Mouse (Mus musculus) neural tube, embryonic 15.5 days (tissue): ENCODE measurements at regions not wholly inside any gene's neighbourhood (a gene's known extent, or its start where the extent isn't known, plus 50 kb on each side); places are given as distances from the start of the nearest gene placed in this dataset.

ENCODE experiments used
- ATAC-seq: fragments of 200-750 bp; cut with Nextera tagmentation; 2 replicates; pipeline ENCODE4 v1.8.0; 2017; ENCODE audit warnings: mild to moderate bottlenecking, moderate TSS enrichment, moderate library complexity; ENCODE audit not compliant: low FRiP score
- H3K27ac ChIP-seq: fragments of 300-500 bp; sonication (generic); replicated peaks from 2 replicates; pipeline ENCODE4 v1.5.1; 2015; ENCODE audit warnings: mild to moderate bottlenecking, inconsistent platforms
- H3K27me3 ChIP-seq: fragments of 300-500 bp; sonication (generic); replicated peaks from 2 replicates; pipeline ENCODE4 v1.6.1; 2015; ENCODE audit warnings: inconsistent platforms
- H3K36me3 ChIP-seq: fragments of 300-500 bp; sonication (generic); 2 replicates; pipeline ENCODE4 v1.6.1; 2015; ENCODE audit warnings: inconsistent platforms
- H3K4me1 ChIP-seq: fragments of 300-500 bp; sonication (generic); 2 replicates; pipeline ENCODE4 v1.6.1; 2015; ENCODE audit warnings: inconsistent platforms
- H3K4me2 ChIP-seq: fragments of 300-500 bp; sonication (generic); 2 replicates; pipeline ENCODE4 v1.6.1; 2015; ENCODE audit warnings: inconsistent platforms, mild to moderate bottlenecking, moderate library complexity
- H3K4me3 ChIP-seq: fragments of 300-500 bp; sonication (generic); replicated peaks from 2 replicates; pipeline ENCODE4 v1.5.1; 2015; ENCODE audit warnings: mild to moderate bottlenecking, inconsistent platforms
- H3K9ac ChIP-seq: fragments of 300-500 bp; sonication (generic); replicated peaks from 2 replicates; pipeline ENCODE4 v1.6.1; 2015; ENCODE audit warnings: mild to moderate bottlenecking, inconsistent platforms
- H3K9me3 ChIP-seq: fragments of 300-500 bp; sonication (generic); replicated peaks from 2 replicates; pipeline ENCODE4 v1.6.1; 2016; ENCODE audit warnings: inconsistent platforms
- WGBS: fragments of 180-500 bp; shearing (Covaris S2); methylation state at CpG from one replicate; pipeline ENCODE4 v1.1.7; 2015; ENCODE audit warnings: mixed read lengths; 5-methylcytosine and 5-hydroxymethylcytosine counted together

DNA sequence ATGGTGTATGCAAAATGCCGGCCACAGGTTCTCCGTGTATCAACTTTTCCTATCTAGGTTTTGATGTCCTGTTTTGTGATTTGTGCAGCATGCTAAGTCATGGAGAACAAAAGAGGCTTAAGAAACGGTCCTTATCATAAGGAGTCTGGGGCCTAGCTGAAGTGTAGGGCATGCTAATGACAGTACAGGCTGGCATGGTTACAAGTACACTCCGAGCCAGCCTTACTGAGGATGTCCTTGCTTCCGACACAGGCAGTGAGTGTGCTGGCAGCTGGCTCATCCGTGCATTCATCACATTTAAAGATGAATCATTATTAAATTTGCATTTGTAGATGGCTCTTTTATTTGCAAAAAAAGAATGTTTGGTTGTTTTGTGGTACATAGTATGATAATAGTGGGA lies 219.3 kb downstream of the Fzd1 start:
- 51% methylated on average over 6 of the region's 6 CpGs for WGBS
- Histone ChIP-seq H3K36me3 (no peaks in the 10 kb centered on the region), H3K4me3 (no peak overlapping the region), H3K9ac (no peak overlapping the region), H3K27me3 (no peaks in the 10 kb centered on the region), H3K4me1 (no peaks in the 10 kb centered on the region), H3K4me2 (no peak overlapping the region), H3K27ac (no peak overlapping the region), H3K9me3 (no peaks in the 10 kb centered on the region)
- no peak; the same call in 1 of the 2 replicates for ATAC-seq

DNA sequence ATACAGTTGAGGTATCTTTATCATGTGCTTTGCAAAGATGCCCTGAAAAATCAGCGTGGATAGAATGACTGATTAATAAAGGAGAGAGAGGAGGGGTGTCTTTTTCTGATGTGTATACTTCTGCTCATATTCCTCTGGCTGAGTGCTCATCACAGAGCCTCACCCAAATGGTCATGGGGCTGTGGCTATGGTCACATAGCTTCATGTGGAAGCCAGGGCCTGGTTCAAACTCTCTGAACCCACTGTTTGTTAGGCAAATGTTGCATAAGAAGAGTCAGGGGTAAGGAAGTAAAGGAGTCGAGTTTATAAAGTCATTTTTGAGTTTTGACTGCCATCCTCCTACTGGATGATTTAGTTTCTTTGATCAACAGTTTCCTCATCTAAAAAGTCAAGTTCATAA lies 221.0 kb downstream of the Fzd1 start:
- no peak for ATAC-seq
- WGBS: 76% methylated on average over 2 of the region's 2 CpGs
- no peaks in the 10 kb centered on the region for H3K27me3 ChIP-seq

DNA sequence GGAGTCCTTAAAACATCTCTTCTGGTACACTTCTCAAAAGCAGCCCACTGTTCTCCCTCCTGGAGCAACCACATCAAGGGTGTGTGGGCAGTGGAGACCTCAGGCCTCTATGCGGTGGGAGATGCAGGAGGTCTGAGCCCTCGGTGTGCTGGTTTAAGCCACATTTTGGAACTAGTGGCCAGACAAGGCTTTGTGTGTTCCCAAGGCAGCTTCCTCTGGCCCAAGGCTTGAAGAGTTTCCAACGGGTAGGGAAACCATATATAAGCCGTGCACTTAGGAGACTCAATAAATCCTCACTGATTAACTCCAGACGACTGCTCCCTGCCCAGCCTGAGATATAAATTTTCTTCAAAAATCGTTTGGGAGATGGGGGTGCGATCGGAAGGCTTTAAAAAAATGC lies 221.9 kb downstream of the Fzd1 start:
- Histone ChIP-seq H3K36me3 (no peaks in the 10 kb centered on the region), H3K27me3 (no peaks in the 10 kb centered on the region), H3K9ac (no peak overlapping the region), H3K4me1 (no peaks in the 10 kb centered on the region), H3K4me3 (no peak overlapping the region), H3K9me3 (no peaks in the 10 kb centered on the region), H3K27ac (no peak overlapping the region), H3K4me2 (no peak overlapping the region)
- ATAC-seq: no peak
- WGBS: 57% methylated on average over 8 of the region's 8 CpGs

More for the DNA sequence above, 221.0 kb downstream of the Fzd1 start:
- no peaks in the 10 kb centered on the region for H3K9me3 ChIP-seq
- H3K27ac ChIP-seq: no peak overlapping the region
- no peak overlapping the region for H3K4me3 ChIP-seq
- no peak overlapping the region for H3K4me2 ChIP-seq
- no peaks in the 10 kb centered on the region for H3K4me1 ChIP-seq
- no peak overlapping the region for H3K9ac ChIP-seq
- H3K36me3 ChIP-seq: no peaks in the 10 kb centered on the region

DNA sequence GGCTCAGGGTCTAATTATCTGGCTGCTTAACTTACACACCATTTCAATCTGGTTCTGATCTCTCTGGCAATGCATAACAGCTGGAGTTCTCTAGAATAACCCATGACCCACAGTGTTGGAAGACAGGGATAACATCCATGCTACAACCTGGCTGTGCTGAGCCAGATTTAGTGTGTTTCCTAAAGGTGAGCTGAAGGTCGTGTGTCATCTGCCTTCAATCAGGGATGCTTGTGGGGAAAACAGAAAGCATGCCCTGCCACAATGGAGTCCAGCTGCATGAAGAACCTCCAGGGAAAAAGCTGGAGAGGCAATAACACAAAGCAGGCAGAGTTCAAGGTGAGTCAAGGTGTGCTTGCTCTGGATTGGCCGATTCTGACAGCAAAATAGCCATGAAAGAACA lies 223.3 kb downstream of the Fzd1 start:
- Histone ChIP-seq H3K9me3 (no peaks in the 10 kb centered on the region), H3K4me3 (no peak overlapping the region), H3K9ac (no peak overlapping the region), H3K4me2 (no peak overlapping the region), H3K4me1 (no peaks in the 10 kb centered on the region), H3K27ac (no peak overlapping the region), H3K27me3 (no peaks in the 10 kb centered on the region), H3K36me3 (no peaks in the 10 kb centered on the region)
- WGBS: 86% methylated on average over 2 of the region's 2 CpGs
- ATAC-seq: no peak

DNA sequence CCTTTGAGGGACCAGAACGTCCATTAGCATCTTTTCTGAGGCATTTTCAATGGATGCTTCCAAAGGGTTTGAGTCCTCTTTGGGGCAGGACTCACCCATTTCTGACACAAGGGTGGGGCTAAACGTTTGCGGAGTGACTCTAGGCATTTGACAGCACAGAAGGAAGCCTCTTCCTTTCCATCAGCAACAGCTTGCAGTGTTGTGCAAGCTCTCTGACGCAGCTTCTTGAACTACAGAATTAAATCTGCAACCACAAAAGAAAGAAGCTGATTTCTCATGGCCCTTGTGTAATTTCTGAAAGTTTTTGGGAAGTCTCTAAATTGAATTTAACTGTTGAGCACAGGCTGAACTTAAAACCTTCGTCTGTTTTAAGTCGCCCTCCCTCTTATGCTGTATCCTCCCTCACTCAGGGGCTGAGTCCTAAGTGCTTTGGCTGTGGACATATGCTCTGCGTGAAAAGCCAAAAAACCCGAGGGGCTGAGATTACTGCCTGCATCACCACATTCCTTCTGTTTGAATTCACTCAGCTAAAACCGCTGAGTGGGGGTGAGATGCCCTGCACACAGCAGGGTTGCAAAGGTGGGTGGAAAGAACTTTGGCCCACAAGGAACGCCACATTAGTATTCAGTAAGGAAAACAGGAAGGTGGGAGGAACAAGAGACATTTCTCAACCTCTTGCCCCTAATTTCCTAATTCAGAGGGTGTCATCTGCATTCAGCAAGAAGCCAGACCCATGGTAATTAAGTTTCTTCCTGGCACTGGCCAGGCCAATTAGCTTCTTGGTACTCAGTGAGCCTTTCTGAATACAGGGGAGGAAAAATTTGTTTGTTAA lies 227.4 kb downstream of the Fzd1 start:
- Histone ChIP-seq H3K4me2 (no peak overlapping the region), H3K4me3 (no peak overlapping the region), H3K9me3 (no peaks in the 10 kb centered on the region), H3K9ac (no peak overlapping the region), H3K27ac (no peak overlapping the region), H3K36me3 (no peaks in the 10 kb centered on the region), H3K4me1 (0 out of 2 replicates have a peak, but pooled peaks cover 2% of the 10 kb centered on the region), H3K27me3 (no peaks in the 10 kb centered on the region)
- WGBS: 43% methylated on average over 10 of the region's 10 CpGs
- ATAC-seq: 0 out of 2 replicates have a peak, but pooled peaks have one; percentile 38

DNA sequence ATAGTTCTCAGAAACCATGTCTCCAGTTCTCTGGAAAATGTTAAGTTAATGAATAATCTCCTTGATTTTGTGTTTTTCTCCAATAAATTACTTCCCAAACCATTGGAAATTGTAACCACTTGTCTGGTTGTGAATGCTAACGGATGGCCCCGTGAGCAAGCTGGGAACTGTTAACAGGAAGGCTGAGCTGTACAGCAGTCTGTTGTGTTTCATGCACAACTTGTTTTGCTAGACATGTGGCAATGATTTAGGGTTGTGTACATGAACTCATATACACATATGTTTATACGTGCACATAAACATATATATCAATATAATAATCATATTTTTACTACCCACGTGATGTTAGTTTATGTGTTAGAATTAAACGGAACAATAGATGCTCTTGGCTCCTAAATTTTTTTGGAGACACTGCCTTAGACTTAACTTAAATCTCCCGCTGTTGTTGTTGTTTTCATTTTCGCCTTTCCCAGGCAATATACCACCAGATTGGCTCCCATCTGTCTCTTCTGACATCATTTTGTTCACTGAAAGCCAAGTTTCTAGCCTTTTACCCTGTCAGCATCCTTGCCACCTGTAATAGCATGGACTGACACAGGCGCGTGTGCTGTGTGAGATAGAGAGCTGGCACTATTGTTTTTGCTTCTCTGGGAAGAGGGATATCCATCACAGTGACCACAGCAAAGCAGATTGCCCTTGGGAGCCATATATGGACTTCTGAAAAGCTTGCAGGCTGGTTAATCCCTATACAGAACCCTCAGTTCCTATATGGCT lies 231.6 kb downstream of the Fzd1 start:
- Histone ChIP-seq H3K4me2 (no peak overlapping the region), H3K4me1 (0 out of 2 replicates have a peak, but pooled peaks cover 2% of the 10 kb centered on the region), H3K27ac (no peak overlapping the region), H3K36me3 (no peaks in the 10 kb centered on the region), H3K9ac (no peak overlapping the region), H3K4me3 (no peak overlapping the region), H3K27me3 (no peaks in the 10 kb centered on the region), H3K9me3 (no peaks in the 10 kb centered on the region)
- ATAC-seq: peak; percentile 55; the same call in 1 of the 2 replicates
- WGBS: 70% methylated on average over 9 of the region's 9 CpGs

DNA sequence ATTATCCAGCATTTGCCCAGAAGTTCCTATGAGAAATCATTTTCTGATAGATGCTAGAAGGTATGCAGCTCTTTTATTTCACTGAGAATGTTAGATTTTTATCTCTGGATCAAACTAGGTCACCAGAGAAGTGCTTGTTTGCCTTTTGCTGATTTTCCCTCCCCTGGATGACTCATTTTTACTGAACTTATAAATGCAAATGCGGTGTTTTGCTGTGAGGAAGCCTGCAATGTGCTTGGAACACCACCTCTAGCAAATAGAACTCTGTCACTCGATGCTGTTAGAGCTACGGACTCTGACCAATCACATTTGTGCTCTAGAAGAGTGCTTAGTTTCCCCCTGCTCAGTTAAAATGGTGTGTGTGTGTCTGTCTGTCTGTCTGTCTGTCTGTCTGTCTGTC lies 257.2 kb downstream of the Fzd1 start:
- H3K9me3 ChIP-seq: no peaks in the 10 kb centered on the region
- 94% methylated on average over 3 of the region's 3 CpGs for WGBS
- H3K36me3 ChIP-seq: no peaks in the 10 kb centered on the region
- H3K4me3 ChIP-seq: no peak overlapping the region
- no peak overlapping the region for H3K4me2 ChIP-seq
- no peak overlapping the region for H3K9ac ChIP-seq
- H3K27me3 ChIP-seq: no peaks in the 10 kb centered on the region
- H3K4me1 ChIP-seq: peaks cover 18% of the 10 kb centered on the region
- no peak overlapping the region for H3K27ac ChIP-seq
- ATAC-seq: no peak

DNA sequence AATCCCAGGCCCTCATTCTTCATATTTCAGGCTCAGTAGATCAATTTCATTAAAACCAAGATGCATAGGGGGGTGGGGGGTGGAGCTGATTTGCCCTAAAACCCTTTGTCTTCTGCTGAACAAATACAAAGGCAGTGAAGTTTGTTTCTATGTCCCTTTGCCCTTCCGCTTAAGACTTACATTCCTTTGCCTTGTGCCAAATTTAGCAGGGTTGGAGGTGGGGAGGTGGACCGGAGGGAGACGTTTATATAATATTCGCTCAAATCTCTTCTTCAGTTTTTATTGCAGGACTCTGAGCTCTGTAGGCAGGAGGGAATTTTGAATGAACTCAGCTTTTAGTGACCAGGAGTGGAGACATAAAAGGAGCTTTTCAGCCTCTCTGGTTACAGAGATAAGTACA lies 258.8 kb downstream of the Fzd1 start:
- no peaks in the 10 kb centered on the region for H3K36me3 ChIP-seq
- H3K27ac ChIP-seq: no peak overlapping the region
- H3K9me3 ChIP-seq: no peaks in the 10 kb centered on the region
- peaks cover 23% of the 10 kb centered on the region for H3K4me1 ChIP-seq
- no peak overlapping the region for H3K9ac ChIP-seq
- ATAC-seq: no peak
- H3K4me3 ChIP-seq: no peak overlapping the region
- H3K4me2 ChIP-seq: no peak overlapping the region
- no peaks in the 10 kb centered on the region for H3K27me3 ChIP-seq
- WGBS: 21% methylated on average over 4 of the region's 4 CpGs

DNA sequence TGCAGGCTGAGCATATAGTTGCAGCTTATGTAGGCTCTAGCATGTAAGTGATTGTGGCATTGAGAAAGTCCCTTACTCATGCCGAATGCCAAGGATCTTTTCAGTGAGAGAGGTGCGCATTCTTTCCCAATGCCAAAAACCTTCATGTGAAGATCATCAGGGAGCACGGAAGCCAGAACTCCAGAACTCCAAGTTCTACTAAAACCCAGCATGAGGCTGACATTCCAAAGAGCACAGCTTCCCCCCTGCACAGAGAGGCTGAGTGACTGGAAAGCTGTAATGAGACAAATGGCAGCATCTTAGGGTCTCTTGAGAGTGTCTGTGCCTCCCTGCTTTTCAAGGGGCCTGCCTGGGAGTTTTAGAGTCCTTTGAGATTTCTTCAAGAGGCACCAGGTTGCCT lies 259.4 kb downstream of the Fzd1 start:
- Histone ChIP-seq H3K27ac (no peak overlapping the region), H3K9ac (no peak overlapping the region), H3K4me2 (no peak overlapping the region), H3K4me1 (peaks cover 23% of the 10 kb centered on the region), H3K4me3 (no peak overlapping the region), H3K36me3 (no peaks in the 10 kb centered on the region), H3K9me3 (no peaks in the 10 kb centered on the region), H3K27me3 (no peaks in the 10 kb centered on the region)
- no peak for ATAC-seq
- 64% methylated on average over 3 of the region's 3 CpGs for WGBS

DNA sequence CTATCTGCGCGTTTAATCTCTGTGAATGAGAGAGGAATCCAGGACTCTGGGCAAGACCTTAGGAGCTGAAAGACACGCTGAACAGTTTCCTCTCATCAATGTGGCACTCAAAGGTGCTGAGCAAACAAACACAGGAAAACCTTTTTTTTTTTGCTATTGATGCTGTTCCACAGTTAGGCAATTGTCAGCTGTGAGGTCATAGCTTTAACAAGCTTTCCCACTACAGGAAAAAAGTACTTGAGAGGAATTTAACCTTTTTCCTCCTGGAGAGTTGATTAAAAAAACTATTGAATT lies 261.0 kb downstream of the Fzd1 start:
- peaks cover 23% of the 10 kb centered on the region for H3K4me1 ChIP-seq
- no peaks in the 10 kb centered on the region for H3K27me3 ChIP-seq
- 0 out of 2 replicates have a peak, but pooled peaks have one; percentile 5 for ATAC-seq
- no peak overlapping the region for H3K9ac ChIP-seq
- no peak overlapping the region for H3K4me3 ChIP-seq
- H3K36me3 ChIP-seq: no peaks in the 10 kb centered on the region
- 32% methylated on average over 3 of the region's 3 CpGs for WGBS
- H3K27ac ChIP-seq: peak overlapping the region; percentile 49
- peak overlapping the region; percentile 30 for H3K4me2 ChIP-seq
- no peaks in the 10 kb centered on the region for H3K9me3 ChIP-seq

DNA sequence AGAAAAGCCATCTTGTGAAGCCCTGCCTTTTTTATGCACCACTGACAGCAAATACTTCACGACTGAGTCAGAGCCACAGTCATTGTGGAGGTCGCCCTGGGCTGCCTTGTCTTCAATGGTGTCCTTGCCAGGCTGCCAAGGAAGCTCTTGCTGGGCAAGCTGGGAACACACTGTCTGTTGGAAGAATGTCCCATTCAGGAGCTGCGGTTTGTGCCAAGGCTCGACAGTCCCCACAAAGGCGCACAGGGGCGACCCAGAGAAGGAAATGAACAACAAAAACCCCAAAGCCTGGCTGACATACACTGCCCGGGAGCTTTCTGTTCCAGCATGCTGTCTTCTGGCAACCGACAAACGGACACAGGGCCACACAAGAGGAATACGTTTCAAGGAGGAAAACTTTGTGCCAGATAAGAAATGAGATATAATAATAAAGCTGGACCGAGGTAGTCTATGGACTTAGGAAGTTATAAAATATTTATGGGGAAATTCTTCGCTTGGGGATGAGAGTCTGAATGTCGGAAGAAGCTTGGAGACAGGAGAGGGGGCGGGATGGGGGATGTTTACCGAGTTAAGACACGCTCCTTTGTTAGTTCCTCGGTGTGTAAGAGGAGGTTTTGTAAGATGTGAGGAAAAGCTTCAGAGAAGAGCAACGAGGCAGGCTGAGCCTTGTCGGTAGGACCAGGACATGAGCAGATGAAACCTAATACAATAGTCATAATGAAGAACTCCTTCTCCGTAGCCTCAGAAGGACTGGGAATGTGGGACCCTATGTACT lies 261.5 kb downstream of the Fzd1 start:
- Histone ChIP-seq H3K4me2 (peak overlapping the region; percentile 30), H3K36me3 (no peaks in the 10 kb centered on the region), H3K9ac (no peak overlapping the region), H3K27me3 (no peaks in the 10 kb centered on the region), H3K27ac (peak overlapping the region; percentile 49), H3K4me3 (no peak overlapping the region), H3K4me1 (peaks cover 23% of the 10 kb centered on the region), H3K9me3 (no peaks in the 10 kb centered on the region)
- peak; percentile 89 for ATAC-seq
- WGBS: 19% methylated on average over 20 of the region's 20 CpGs
